Mouse (Mus musculus): ENCODE measurements around the gene Btla.

DNA sequence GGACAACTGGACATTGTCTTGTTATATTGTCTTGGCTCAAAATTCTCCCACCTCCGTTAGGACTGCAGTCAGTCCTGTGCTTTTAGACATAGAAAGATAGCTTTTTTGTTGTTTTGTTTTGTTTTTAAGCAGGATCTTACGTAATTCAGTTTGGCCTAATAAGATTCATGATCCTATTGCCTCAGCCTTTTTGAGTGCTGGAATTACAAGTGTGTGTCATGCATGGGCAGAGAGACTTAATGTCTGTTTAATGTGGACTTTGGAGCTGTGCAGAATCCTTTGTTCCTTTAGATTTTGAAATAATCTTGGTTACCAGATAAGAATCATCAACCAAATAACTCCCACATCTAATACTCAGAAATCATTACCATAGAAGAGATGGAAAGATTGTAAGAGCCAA lies 45.6 kb upstream of the Btla start:
- TF ChIP-seq GATA1 (IDR thresholded peaks at IDR 0.05; ENCODE audit: borderline replicate concordance, low read length), result no peak
- TF ChIP-seq FLI1 (IDR thresholded peaks at IDR 0.05; ENCODE audit: low read length), result no peak
